Mouse (Mus musculus) adrenal gland, postnatal 10 days (tissue): ENCODE measurements around the gene Epn2. TPM values are rescaled to one million over a fixed set of nuclear protein-coding genes. Genes with fewer than 3 reads are reported as not detected.
A peak's percentile ranks its signal among the peaks of the same experiment; 100 is the strongest.

Source experiments
- DNase-seq: peaks from one replicate; pipeline ENCODE4 v3.0.0; 2021; ENCODE audit warnings: mixed read lengths
- total RNA-seq, 2 experiments: library from RNA; stranded (reverse); gene quantifications; 2 replicates each; pipeline ENCODE4 v1.2.3; 2021

The Epn2 gene
- total RNA-seq, 2 experiments from 2014 or later = 32.2 to 36.8 TPM

GRCm38 (mm10) chr11:61489085-61489484, 90.4 kb downstream of the Epn2 start:
- no peak for DNase-seq

GRCm38 (mm10) chr11:61487936-61488335, 91.6 kb downstream of the Epn2 start:
- no peak for DNase-seq

DNA sequence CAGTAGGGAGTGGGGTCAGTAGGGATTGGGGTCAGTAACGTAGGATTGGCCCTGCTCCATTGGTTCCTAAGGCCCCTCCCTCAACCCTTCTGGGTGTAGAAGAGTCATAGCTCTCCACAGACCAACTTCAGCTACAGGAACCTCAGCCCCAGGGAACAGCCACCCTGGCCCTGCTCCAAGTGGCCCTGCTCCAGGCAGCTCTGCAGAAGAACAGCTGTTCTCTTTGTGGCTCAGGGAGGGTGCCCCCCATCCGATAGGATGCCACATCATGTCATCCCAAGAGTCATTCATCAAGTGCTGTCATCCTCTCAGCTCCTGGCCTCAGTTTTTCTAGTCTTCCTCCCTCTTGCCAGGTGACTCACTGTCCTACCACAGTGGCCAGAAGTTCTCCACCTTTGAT, 92.1 kb downstream of the Epn2 start:
- peak; percentile 79 for DNase-seq

GRCm38 (mm10) chr11:61486458-61487219, 92.8 kb downstream of the Epn2 start:
- DNase-seq = no peak

DNA sequence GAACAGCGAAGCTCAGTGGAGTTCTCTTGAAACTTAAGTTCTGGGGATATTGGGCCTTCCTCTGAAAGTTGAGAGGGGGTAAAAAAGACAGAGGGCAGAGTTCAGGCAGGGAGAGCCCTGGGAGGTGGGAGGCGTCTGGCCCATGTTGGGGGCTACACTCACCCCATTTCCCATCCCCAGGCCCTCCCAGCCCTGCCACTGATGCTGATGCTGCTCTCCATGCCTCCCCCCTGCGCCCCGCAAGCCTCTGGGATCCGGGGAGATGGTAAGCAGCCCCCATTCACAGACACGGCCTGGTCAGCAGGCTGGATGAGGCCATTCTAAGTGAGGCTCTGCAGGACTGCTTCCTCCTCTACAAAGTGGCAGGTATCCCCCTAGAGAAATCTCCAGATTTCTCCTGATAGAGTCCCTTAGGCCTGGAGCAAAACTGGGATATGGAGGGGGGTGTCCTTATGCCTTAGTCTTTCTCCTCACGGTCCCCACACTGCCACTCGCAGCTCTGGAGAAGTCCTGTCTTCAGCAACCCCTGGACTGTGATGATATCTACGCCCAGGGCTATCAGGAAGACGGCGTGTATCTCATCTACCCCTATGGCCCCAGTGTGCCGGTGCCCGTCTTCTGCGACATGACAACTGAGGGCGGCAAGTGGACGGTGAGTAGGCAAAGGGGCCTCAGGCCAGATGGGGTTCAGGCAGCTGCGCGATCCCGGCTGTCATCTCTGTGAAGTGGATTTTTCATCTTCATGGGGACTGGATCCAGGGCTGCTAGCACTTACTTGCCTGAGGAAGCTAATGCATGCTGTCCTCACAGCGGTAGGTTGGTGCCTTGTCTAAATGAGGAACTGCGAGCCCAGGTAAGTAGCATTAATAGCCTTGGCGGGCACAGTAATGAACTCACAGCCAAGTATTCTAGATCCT, 93.7 kb downstream of the Epn2 start:
- DNase-seq = no peak

DNA sequence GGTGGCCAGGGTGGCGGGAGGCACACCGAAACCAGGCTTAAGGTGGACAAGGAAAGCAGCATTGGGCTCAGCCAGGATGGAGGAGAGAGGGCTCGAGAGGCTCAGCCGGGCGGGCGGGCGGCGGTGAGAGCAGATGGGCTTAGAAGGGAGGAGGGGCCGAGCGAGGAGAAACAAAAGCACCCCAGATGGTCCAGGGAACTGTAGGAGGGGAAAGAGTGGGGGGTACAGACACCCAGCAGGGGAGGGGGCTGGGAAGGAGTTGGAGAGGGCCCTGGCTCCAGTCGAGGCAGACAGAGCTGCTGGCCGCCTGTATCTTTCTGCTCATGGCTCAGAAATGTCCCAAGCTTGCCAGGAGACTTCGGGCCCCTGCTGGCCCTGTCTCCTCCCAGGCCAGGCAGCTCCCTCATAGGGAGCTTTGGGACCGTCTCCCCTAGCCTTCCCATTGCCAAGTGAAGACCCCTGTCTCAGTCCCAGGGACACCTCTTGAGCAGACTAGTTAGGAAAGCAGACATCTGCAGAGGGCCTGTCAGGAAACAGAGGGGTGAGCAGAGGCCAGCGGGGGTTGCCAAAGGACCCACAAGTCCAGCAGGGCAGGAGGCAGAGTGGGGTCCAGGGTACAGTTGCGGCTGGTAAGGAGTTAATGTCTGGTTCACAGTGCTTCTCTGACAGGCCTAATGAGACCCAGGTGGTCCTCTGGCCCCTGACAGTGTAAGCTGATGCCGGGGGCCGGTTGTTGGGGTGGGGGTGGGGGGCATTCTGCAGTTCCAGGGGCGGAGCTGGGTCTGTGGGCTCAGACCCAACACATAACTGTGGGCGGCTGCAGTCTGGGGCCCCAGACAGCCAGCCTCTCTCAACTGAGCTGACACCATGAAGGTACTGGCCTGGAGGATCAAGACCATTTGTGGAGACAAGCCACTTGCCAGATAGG, 94.6 kb downstream of the Epn2 start, which contains the start of gene Mfap4:
Mfap4 (plus strand) TSS at position 819 of the 928 bp plus-strand sequence.
- no peak for DNase-seq

GRCm38 (mm10) chr11:61484256-61484612, 95.3 kb downstream of the Epn2 start:
- no peak for DNase-seq

GRCm38 (mm10) chr11:61483226-61483845, 96.2 kb downstream of the Epn2 start:
- no peak for DNase-seq

- DNase-seq = no peak
These were observed 98.0 kb downstream of the Epn2 start for GRCm38 (mm10) chr11:61481239-61482090.

GRCm38 (mm10) chr11:61478788-61479187, 100.7 kb downstream of the Epn2 start:
- no peak for DNase-seq

DNA sequence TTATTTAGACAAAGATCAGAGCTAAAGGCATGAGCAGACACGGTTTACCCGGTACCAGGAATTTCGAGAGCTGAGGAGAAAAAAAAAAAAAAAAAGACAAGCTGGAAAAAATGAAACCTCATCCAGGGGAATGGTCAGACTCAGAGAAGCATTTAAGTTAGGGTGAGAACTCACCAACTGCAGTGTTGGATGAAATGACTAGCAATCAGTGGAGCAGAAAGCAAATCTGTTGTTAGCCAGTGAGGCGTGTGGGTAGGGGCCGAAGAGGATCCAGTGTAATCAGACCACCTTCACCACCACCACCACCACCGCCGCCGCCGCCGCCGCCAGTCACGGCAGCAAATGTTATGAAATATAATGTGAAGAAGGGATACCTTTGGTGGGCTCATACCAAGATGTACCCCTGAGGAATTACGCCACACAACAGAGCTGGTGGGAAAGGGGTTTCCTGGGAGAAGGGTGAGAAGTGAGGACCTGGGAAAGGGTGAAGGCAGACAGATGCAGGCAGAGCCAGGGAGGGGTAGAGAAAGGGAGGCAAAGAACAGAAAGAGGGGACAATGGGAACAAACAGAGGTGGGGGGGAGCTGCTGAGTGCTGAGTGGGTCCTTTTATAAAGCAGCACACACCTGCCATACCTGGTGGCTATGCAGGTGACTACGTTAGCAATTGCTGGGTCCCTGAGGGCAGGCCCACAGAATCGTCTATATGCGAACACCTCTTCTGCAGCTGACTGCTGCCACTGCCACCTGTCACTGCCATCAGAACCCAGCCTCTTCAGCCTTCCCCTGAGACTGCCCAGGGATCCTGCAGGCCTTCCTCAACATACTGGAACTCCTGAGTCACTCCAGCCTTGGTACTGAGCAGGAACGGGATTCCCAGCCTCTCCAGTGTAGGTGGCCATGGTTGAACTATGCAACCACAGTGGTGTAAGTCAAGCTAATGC, 101.7 kb downstream of the Epn2 start:
- no peak for DNase-seq

- DNase-seq = no peak
These were observed 102.6 kb downstream of the Epn2 start for GRCm38 (mm10) chr11:61476786-61477382.

GRCm38 (mm10) chr11:61473630-61474029, 105.9 kb downstream of the Epn2 start:
- no peak for DNase-seq

GRCm38 (mm10) chr11:61470880-61471279, 108.6 kb downstream of the Epn2 start:
- DNase-seq = no peak

DNA sequence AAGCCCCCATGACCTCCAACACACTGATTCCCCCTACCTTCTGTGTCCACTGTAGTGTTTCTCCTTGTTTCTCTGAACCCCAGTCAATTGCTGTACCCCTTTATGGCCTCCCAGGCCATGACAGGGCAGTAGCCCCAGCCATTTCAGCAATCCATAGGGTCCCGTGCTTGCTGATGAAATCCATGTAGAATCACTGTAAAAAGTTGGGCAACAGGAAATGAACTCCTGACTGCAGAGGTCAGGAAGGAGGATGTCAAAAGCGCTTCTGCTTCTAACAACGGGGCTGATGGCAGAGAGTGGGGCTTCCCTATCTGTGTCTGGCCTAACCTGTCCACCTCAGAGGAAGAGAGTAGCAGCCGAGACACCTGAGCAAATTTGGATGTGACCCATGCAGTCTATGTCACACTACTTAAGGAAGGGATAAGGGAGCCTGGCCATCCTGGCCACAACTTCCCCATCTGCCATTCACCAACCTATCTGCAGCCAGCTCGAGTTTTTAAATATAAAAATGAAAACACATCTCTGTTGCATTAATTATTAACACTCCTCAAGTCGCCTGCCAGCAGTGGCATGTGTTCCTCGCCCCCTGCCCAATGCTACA, 110.1 kb downstream of the Epn2 start:
- DNase-seq = no peak

- no peak for DNase-seq
These were observed 111.0 kb downstream of the Epn2 start for GRCm38 (mm10) chr11:61468534-61468933.
